Mouse (Mus musculus): ENCODE measurements around the gene 2010300C02Rik. TPM values are rescaled to one million over a fixed set of nuclear protein-coding genes. Genes with fewer than 3 reads are reported as not detected.

The 2010300C02Rik gene
- polyA plus RNA-seq, 2 experiments, result 3.7 to 4.1 TPM

DNA sequence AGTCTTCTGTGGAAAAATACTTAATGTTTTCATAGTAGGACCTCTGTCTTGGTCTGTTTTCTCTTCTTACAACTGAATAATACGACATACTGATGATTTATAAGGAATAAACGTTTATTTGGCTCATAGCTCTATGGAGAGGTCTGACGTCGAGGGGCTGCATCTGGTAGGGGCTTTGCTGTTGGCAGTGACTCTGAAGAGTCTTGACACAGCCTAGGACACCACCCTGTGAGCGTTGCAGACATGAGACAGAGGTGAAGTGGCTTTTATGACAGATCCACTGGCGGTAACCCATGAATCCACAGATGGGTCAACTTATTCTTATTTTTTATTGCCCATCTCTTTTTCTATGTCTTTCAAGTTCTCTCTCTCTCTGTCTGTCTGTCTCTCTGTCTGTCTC, 52.5 kb downstream of the 2010300C02Rik start:
- Histone ChIP-seq H3K4me1 (ENCODE audit: control insufficient read depth, insufficient read depth, low read length) (no peaks in the 10 kb centered on the region), H3K27ac (replicated peaks; ENCODE audit: low read depth, low read length) (no peak overlapping the region), H3K9ac (ENCODE audit: low read depth, low read length, severe bottlenecking) (no peak overlapping the region), H3K4me3 (replicated peaks; ENCODE audit: low read length) (no peak overlapping the region), H3K4me2 (replicated peaks; ENCODE audit: low read depth, low read length, severe bottlenecking) (no peak overlapping the region), H3K9me3 (ENCODE audit: control insufficient read depth, low read length) (no peaks in the 10 kb centered on the region), H3K36me3 (ENCODE audit: control insufficient read depth, insufficient read depth, low read length) (no peaks in the 10 kb centered on the region), H3K27me3 (ENCODE audit: control insufficient read depth, insufficient read depth, low read length) (no peaks in the 10 kb centered on the region)
- WGBS, result 82% methylated on average over 6 of the region's 6 CpGs
- ATAC-seq (ENCODE audit: low FRiP score, low read depth) (no peak), DNase-seq (ENCODE audit: low spot score) (no peak)
- TF ChIP-seq POLR2A (IDR thresholded peaks at IDR 0.05; ENCODE audit: borderline replicate concordance, extremely low read depth, insufficient read depth, insufficient read length), result no peak

DNA sequence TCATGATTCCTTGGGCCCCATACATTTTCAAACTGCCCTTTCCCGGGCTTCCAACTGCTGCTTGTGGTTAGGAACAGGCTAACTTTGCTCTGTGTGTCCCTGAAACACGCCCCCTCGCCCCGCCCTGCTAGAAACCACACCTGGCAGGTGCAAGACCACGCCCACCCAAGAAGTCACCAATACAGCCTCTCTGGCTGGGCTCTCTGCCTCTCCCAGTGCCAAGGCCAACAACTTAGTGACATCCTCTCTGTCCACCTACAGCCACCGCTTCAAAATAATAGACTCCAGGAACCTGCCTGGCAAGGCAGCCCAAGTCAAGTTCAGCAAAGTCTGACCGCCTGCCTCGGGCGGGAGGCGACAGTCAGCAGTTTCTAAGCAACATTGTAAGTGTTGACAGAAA, 53.3 kb downstream of the 2010300C02Rik start:
- H3K9me3 ChIP-seq (ENCODE audit: control insufficient read depth, low read length), result no peaks in the 10 kb centered on the region
- no peaks in the 10 kb centered on the region for H3K27me3 ChIP-seq (ENCODE audit: control insufficient read depth, insufficient read depth, low read length)
- H3K4me2 ChIP-seq (replicated peaks; ENCODE audit: low read depth, low read length, severe bottlenecking), result no peak overlapping the region
- no peak overlapping the region for H3K9ac ChIP-seq (ENCODE audit: low read depth, low read length, severe bottlenecking)
- H3K4me1 ChIP-seq (ENCODE audit: control insufficient read depth, insufficient read depth, low read length), result no peaks in the 10 kb centered on the region
- no peak overlapping the region for H3K4me3 ChIP-seq (replicated peaks; ENCODE audit: low read length)
- ATAC-seq (ENCODE audit: low FRiP score, low read depth) (no peak), DNase-seq (ENCODE audit: low spot score) (no peak)
- no peaks in the 10 kb centered on the region for H3K36me3 ChIP-seq (ENCODE audit: control insufficient read depth, insufficient read depth, low read length)
- H3K27ac ChIP-seq (replicated peaks; ENCODE audit: low read depth, low read length), result no peak overlapping the region
- no peak for TF ChIP-seq POLR2A (IDR thresholded peaks at IDR 0.05; ENCODE audit: borderline replicate concordance, extremely low read depth, insufficient read depth, insufficient read length)
- WGBS, result 38% methylated on average over 10 of the region's 10 CpGs

DNA sequence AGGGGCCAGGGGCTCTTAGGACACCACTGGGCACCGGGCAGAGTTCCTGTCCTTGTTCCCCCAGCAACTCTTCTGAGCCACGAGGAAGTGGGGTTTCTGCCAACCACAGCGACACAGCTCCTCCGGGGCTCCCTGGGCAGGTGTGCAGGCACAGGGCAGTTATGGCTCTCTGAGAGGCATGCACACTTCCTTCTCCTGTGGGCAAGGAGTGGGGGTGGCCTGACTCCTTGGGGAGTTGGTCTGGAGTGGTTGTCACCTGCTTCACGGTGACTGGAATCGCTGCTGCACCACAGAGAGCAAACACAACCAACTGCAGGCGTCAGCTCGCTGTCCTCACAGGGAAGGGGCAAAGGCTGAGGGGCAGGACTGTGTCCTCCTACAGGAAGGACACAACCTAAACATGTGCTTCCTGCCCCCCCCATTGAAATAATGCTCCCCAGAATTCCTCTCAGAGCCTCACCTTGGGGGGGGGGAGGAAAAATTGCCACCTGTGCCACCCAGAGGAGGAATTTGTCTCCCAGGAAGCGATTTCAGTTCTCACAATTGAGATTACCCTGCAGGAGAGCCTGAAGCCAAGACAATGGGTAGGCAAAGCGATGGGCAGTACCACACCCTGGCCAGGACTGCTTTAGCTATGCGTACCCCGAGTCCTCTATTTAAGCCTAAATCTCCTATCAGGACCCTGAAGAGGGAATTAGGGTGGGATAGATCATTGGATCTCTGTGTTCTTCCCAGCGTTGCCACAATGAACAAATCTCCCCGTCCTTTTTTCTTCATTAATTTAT, 54.2 kb downstream of the 2010300C02Rik start:
- Histone ChIP-seq H3K27ac (replicated peaks; ENCODE audit: low read depth, low read length) (no peak overlapping the region), H3K27me3 (ENCODE audit: control insufficient read depth, insufficient read depth, low read length) (no peaks in the 10 kb centered on the region), H3K9ac (ENCODE audit: low read depth, low read length, severe bottlenecking) (no peak overlapping the region), H3K4me2 (replicated peaks; ENCODE audit: low read depth, low read length, severe bottlenecking) (no peak overlapping the region), H3K4me1 (ENCODE audit: control insufficient read depth, insufficient read depth, low read length) (no peaks in the 10 kb centered on the region), H3K4me3 (replicated peaks; ENCODE audit: low read length) (no peak overlapping the region), H3K9me3 (ENCODE audit: control insufficient read depth, low read length) (no peaks in the 10 kb centered on the region), H3K36me3 (ENCODE audit: control insufficient read depth, insufficient read depth, low read length) (no peaks in the 10 kb centered on the region)
- DNase-seq (ENCODE audit: low spot score), result no peak
- 54% methylated on average over 14 of the region's 14 CpGs for WGBS
- no peak for TF ChIP-seq POLR2A (IDR thresholded peaks at IDR 0.05; ENCODE audit: borderline replicate concordance, extremely low read depth, insufficient read depth, insufficient read length)
- no peak for ATAC-seq (ENCODE audit: low FRiP score, low read depth)

DNA sequence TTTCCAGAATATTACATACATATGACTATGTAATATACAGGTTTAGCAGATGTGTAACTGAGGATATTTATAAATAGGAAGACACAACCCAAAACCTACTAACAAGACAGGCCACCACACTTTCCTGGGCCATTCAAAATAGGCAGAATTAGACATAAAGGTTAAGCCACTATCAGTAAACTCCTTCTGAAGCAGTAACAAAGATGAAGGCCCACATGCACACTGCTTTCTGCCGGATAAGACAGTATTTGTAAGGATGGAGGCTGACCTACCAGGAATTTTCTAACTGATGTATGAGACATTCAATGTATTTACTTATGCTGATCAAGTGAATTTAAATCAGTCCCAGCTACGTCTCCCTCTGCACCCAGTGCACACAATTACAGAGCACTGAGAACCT, 55.4 kb downstream of the 2010300C02Rik start:
- no peaks in the 10 kb centered on the region for H3K36me3 ChIP-seq (ENCODE audit: control insufficient read depth, insufficient read depth, low read length)
- no peak for TF ChIP-seq POLR2A (IDR thresholded peaks at IDR 0.05; ENCODE audit: borderline replicate concordance, extremely low read depth, insufficient read depth, insufficient read length)
- no peak overlapping the region for H3K4me2 ChIP-seq (replicated peaks; ENCODE audit: low read depth, low read length, severe bottlenecking)
- DNase-seq (ENCODE audit: low spot score), result no peak
- no peak for ATAC-seq (ENCODE audit: low FRiP score, low read depth)
- no peak overlapping the region for H3K9ac ChIP-seq (ENCODE audit: low read depth, low read length, severe bottlenecking)
- no peaks in the 10 kb centered on the region for H3K9me3 ChIP-seq (ENCODE audit: control insufficient read depth, low read length)
- 75% methylated on average over 2 of the region's 2 CpGs for WGBS
- no peaks in the 10 kb centered on the region for H3K4me1 ChIP-seq (ENCODE audit: control insufficient read depth, insufficient read depth, low read length)
- H3K4me3 ChIP-seq (replicated peaks; ENCODE audit: low read length), result no peak overlapping the region
- H3K27ac ChIP-seq (replicated peaks; ENCODE audit: low read depth, low read length), result no peak overlapping the region
- no peaks in the 10 kb centered on the region for H3K27me3 ChIP-seq (ENCODE audit: control insufficient read depth, insufficient read depth, low read length)

DNA sequence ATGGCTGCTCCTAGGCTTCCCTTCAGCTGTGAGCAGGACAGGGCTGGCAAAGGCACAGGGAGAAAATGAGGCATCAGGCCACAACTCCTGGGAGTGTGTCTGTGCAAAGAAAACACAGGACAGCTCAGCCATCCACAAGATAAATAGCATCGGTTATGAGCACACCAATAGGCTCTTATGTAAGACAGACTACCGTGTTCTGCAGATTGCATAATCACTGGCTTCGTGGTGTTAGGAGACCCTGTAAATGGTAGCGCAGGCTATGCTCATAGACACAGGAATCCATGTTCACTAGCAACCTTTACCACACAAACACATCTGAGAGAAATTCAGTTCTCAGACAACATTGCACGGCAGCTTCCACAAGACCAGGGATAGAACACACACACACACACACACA, 56.3 kb downstream of the 2010300C02Rik start:
- Histone ChIP-seq H3K4me2 (replicated peaks; ENCODE audit: low read depth, low read length, severe bottlenecking) (no peak overlapping the region), H3K27me3 (ENCODE audit: control insufficient read depth, insufficient read depth, low read length) (no peaks in the 10 kb centered on the region), H3K9me3 (ENCODE audit: control insufficient read depth, low read length) (no peaks in the 10 kb centered on the region), H3K4me1 (ENCODE audit: control insufficient read depth, insufficient read depth, low read length) (no peaks in the 10 kb centered on the region), H3K36me3 (ENCODE audit: control insufficient read depth, insufficient read depth, low read length) (no peaks in the 10 kb centered on the region), H3K4me3 (replicated peaks; ENCODE audit: low read length) (no peak overlapping the region), H3K27ac (replicated peaks; ENCODE audit: low read depth, low read length) (no peak overlapping the region), H3K9ac (ENCODE audit: low read depth, low read length, severe bottlenecking) (no peak overlapping the region)
- ATAC-seq (ENCODE audit: low FRiP score, low read depth) (no peak), DNase-seq (ENCODE audit: low spot score) (no peak)
- TF ChIP-seq POLR2A (IDR thresholded peaks at IDR 0.05; ENCODE audit: borderline replicate concordance, extremely low read depth, insufficient read depth, insufficient read length), result no peak
- 80% methylated on average over 5 of the region's 5 CpGs for WGBS
